Comparison of ENCODE assay signal across 11 mouse cellular contexts in the genomic region with DNA sequence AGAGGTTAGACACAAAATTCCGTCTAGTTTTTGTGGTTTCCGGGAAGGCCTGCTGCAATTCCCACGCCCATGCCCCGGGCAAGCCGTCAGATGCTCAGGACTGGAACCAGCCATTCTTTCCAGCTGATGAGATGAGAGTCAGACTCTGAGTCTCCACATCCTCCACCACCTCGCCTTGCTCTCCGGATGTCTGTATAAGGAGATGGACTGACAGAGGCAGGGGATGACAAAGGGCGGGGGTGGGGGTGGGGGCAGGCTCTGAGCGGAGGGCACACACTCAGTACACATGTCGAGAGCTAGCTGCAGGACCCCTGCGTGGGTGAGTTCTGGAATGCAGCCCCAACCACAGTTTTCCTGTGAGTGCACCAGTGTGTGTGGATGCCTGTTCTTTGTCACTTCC. TPM values are rescaled to one million over a fixed set of nuclear protein-coding genes. Genes with fewer than 3 reads are reported as not detected.
A peak's percentile ranks its signal among the peaks of the same experiment; 100 is the strongest.
DNase-seq lines count a peak whose midpoint lies in the region; ATAC-seq lines count a peak whose summit lies in the region.
"Had no signal": no experiment of that assay in that cellular context is flagged by ENCODE, and none has a peak within 500 bp of the region (broad histone marks: within the 10 kb centered on the region; RNA-seq: fewer than 3 reads in every experiment).

No protein-coding gene starts in this region.

- no peak for DNase-seq in kidney, adult 18-20 months
- peak; percentile 12 for DNase-seq in adipocyte (ENCODE audit: low spot score)
- peak; percentile 55 for DNase-seq in heart, postnatal 4 days
- no peak for DNase-seq in left cerebral cortex, adult 8-10 months (ENCODE audit: low spot score in 2 of 2)
- DNase-seq in adrenal gland, postnatal 25 days, result no peak
- no peak for DNase-seq in right cerebral cortex, postnatal 14 days
- DNase-seq: cerebellum, adult 8-10 months; gastrocnemius, postnatal 36 days had no signal

- no peaks in the 10 kb centered on the region for H3K9me3 ChIP-seq in kidney, embryonic 16.5 days (ENCODE audit: low read length)
- H3K9me3 ChIP-seq: limb, embryonic 15.5 days had no signal

- no peaks in the 10 kb centered on the region for H3K27me3 ChIP-seq in kidney, embryonic 16.5 days (ENCODE audit: insufficient read depth, low read length)
- H3K27me3 ChIP-seq: limb, embryonic 15.5 days had no signal

- no peak overlapping the region for H3K9ac ChIP-seq in kidney, embryonic 16.5 days (replicated peaks; ENCODE audit: low read length)
- H3K9ac ChIP-seq: limb, embryonic 15.5 days had no signal

- no peaks in the 10 kb centered on the region for H3K36me3 ChIP-seq in kidney, embryonic 16.5 days (ENCODE audit: insufficient read depth, low read length)
- H3K36me3 ChIP-seq: limb, embryonic 15.5 days had no signal

- H3K27ac ChIP-seq in kidney, embryonic 16.5 days (ENCODE audit: low read length), result no peak overlapping the region
- H3K27ac ChIP-seq: limb, embryonic 15.5 days had no signal

- H3K4me1 ChIP-seq in kidney, embryonic 16.5 days (ENCODE audit: insufficient read depth, low read length), result peaks cover 19% of the 10 kb centered on the region

- ATAC-seq in kidney, embryonic 16.5 days (ENCODE audit: low FRiP score, low TSS enrichment), result peak; percentile 39; the same call in 1 of the 2 replicates
- ATAC-seq in CD4-positive, CD25-positive, alpha-beta regulatory T cell, adult 4 months, result peak; percentile 95

- H3K4me2 ChIP-seq in kidney, embryonic 16.5 days (replicated peaks; ENCODE audit: low read depth, low read length), result 0 out of 2 replicates have a peak overlapping the region, but pooled peaks have one; percentile 2
- H3K4me2 ChIP-seq: limb, embryonic 15.5 days had no signal

- WGBS in kidney, embryonic 16.5 days, result 35% methylated on average over 11 of the region's 11 CpGs

- no peak overlapping the region for H3K4me3 ChIP-seq in kidney, embryonic 16.5 days (ENCODE audit: low read length)
- H3K4me3 ChIP-seq: limb, embryonic 15.5 days had no signal

RNA-seq across cellular contexts. Expression of gene Syde2, which starts 57.3 kb away (rescaled TPM):
- polyA plus RNA-seq in kidney, embryonic 16.5 days (2015; fragmentation: Nextera tagmentation; extraction: Ambion mirVana), result 1.4 and 1.7 TPM in 2 replicates
- polyA plus RNA-seq in CD4-positive, CD25-positive, alpha-beta regulatory T cell, adult 4 months (2017; shearing (Covaris generic)), result not detected
- 10 to 100 TPM; 33.2 to 35.2 TPM for total RNA-seq in heart, postnatal 4 days (2021)
- 1 to 10 TPM; 2.4 to 3.4 (median 3.1) TPM for total RNA-seq in left cerebral cortex, adult 8-10 months (2022)
- total RNA-seq in adrenal gland, postnatal 25 days (2021), result 7.9 and 9.2 TPM in 2 replicates

Comparison
In these comparisons a context has a peak if more than half of its experiments do, and no peak if none do; other contexts are left out.
1. DNase-seq: peak in adipocyte (single experiment) and heart, postnatal 4 days (single experiment); none in kidney, adult 18-20 months (single experiment), left cerebral cortex, adult 8-10 months (0 of 2), adrenal gland, postnatal 25 days (single experiment) and right cerebral cortex, postnatal 14 days (single experiment).